Mouse (Mus musculus): ENCODE data around the gene Spata21. TPM values are rescaled to one million over a fixed set of nuclear protein-coding genes. Genes with fewer than 3 reads are reported as not detected.

Spata21 gene
- polyA plus RNA-seq, 1 experiment from 2014 or later, result 0.12 TPM

GRCm38 (mm10) chr4:141068655-141069054 lies 19.5 kb upstream of the Spata21 start:
- Histone ChIP-seq H3K4me3 (ENCODE audit: low read depth, low read length) (no peak overlapping the region), H3K4me1 (replicated peaks; ENCODE audit: control insufficient read depth, insufficient read depth, low read length) (no peaks in the 10 kb centered on the region), H3K4me2 (replicated peaks; ENCODE audit: low read depth) (no peak overlapping the region), H3K9ac (ENCODE audit: low read depth, low read length) (no peak overlapping the region), H3K27me3 (replicated peaks; ENCODE audit: control insufficient read depth, insufficient read depth, low read length) (no peaks in the 10 kb centered on the region), H3K9me3 (ENCODE audit: control insufficient read depth) (no peaks in the 10 kb centered on the region), H3K36me3 (ENCODE audit: control insufficient read depth, insufficient read depth) (peaks cover 82% of the 10 kb centered on the region), H3K27ac (ENCODE audit: low read depth, low read length) (0 out of 2 replicates have a peak overlapping the region, but pooled peaks have one; percentile 35)
- WGBS, result 88% methylated on average over 8 of the region's 8 CpGs
- no peak for ATAC-seq
- TF ChIP-seq CTCF (IDR thresholded peaks at IDR 0.05; ENCODE audit: low read depth), result no peak

GRCm38 (mm10) chr4:141069731-141070130 lies 18.4 kb upstream of the Spata21 start:
- Histone ChIP-seq H3K4me3 (ENCODE audit: low read depth, low read length) (no peak overlapping the region), H3K27ac (ENCODE audit: low read depth, low read length) (no peak overlapping the region), H3K4me1 (replicated peaks; ENCODE audit: control insufficient read depth, insufficient read depth, low read length) (no peaks in the 10 kb centered on the region), H3K27me3 (replicated peaks; ENCODE audit: control insufficient read depth, insufficient read depth, low read length) (no peaks in the 10 kb centered on the region), H3K36me3 (ENCODE audit: control insufficient read depth, insufficient read depth) (peaks cover 91% of the 10 kb centered on the region), H3K9me3 (ENCODE audit: control insufficient read depth) (no peaks in the 10 kb centered on the region), H3K9ac (ENCODE audit: low read depth, low read length) (no peak overlapping the region), H3K4me2 (replicated peaks; ENCODE audit: low read depth) (no peak overlapping the region)
- no peak for ATAC-seq
- TF ChIP-seq CTCF (IDR thresholded peaks at IDR 0.05; ENCODE audit: low read depth), result peak; percentile 94
- 62% methylated on average over 4 of the region's 4 CpGs for WGBS

- no peak overlapping the region for H3K4me2 ChIP-seq (replicated peaks; ENCODE audit: low read depth)
- H3K27ac ChIP-seq (ENCODE audit: low read depth, low read length), result no peak overlapping the region
- no peaks in the 10 kb centered on the region for H3K27me3 ChIP-seq (replicated peaks; ENCODE audit: control insufficient read depth, insufficient read depth, low read length)
- H3K9ac ChIP-seq (ENCODE audit: low read depth, low read length), result no peak overlapping the region
- H3K36me3 ChIP-seq (ENCODE audit: control insufficient read depth, insufficient read depth), result peaks cover 74% of the 10 kb centered on the region
- no peak overlapping the region for H3K4me3 ChIP-seq (ENCODE audit: low read depth, low read length)
- H3K4me1 ChIP-seq (replicated peaks; ENCODE audit: control insufficient read depth, insufficient read depth, low read length), result 0 out of 2 replicates have a peak, but pooled peaks cover 4% of the 10 kb centered on the region
- 88% methylated on average over 11 of the region's 11 CpGs for WGBS
- TF ChIP-seq CTCF (IDR thresholded peaks at IDR 0.05; ENCODE audit: low read depth), result no peak
- ATAC-seq, result no peak
- no peaks in the 10 kb centered on the region for H3K9me3 ChIP-seq (ENCODE audit: control insufficient read depth)
Observed at GRCm38 (mm10) chr4:141072502-141072901, 15.6 kb upstream of the Spata21 start.

- no peak for ATAC-seq
- no peak overlapping the region for H3K9ac ChIP-seq (ENCODE audit: low read depth, low read length)
- no peak for TF ChIP-seq CTCF (IDR thresholded peaks at IDR 0.05; ENCODE audit: low read depth)
Observed at GRCm38 (mm10) chr4:141073661-141074060, 14.5 kb upstream of the Spata21 start.

GRCm38 (mm10) chr4:141074109-141074508 lies 14.0 kb upstream of the Spata21 start:
- Histone ChIP-seq H3K9ac (ENCODE audit: low read depth, low read length) (no peak overlapping the region), H3K4me2 (replicated peaks; ENCODE audit: low read depth) (no peak overlapping the region), H3K27ac (ENCODE audit: low read depth, low read length) (no peak overlapping the region), H3K9me3 (ENCODE audit: control insufficient read depth) (no peaks in the 10 kb centered on the region), H3K27me3 (replicated peaks; ENCODE audit: control insufficient read depth, insufficient read depth, low read length) (no peaks in the 10 kb centered on the region), H3K4me1 (replicated peaks; ENCODE audit: control insufficient read depth, insufficient read depth, low read length) (0 out of 2 replicates have a peak, but pooled peaks cover 4% of the 10 kb centered on the region), H3K4me3 (ENCODE audit: low read depth, low read length) (no peak overlapping the region), H3K36me3 (ENCODE audit: control insufficient read depth, insufficient read depth) (peaks cover 58% of the 10 kb centered on the region)
- 90% methylated on average over 4 of the region's 4 CpGs for WGBS
- TF ChIP-seq CTCF (IDR thresholded peaks at IDR 0.05; ENCODE audit: low read depth), result no peak
- ATAC-seq, result no peak

More at GRCm38 (mm10) chr4:141073661-141074060, 14.5 kb upstream of the Spata21 start:
- Histone ChIP-seq H3K4me1 (replicated peaks; ENCODE audit: control insufficient read depth, insufficient read depth, low read length) (0 out of 2 replicates have a peak, but pooled peaks cover 4% of the 10 kb centered on the region), H3K36me3 (ENCODE audit: control insufficient read depth, insufficient read depth) (peaks cover 63% of the 10 kb centered on the region), H3K4me3 (ENCODE audit: low read depth, low read length) (no peak overlapping the region), H3K4me2 (replicated peaks; ENCODE audit: low read depth) (no peak overlapping the region), H3K27me3 (replicated peaks; ENCODE audit: control insufficient read depth, insufficient read depth, low read length) (no peaks in the 10 kb centered on the region), H3K27ac (ENCODE audit: low read depth, low read length) (no peak overlapping the region), H3K9me3 (ENCODE audit: control insufficient read depth) (no peaks in the 10 kb centered on the region)
- 79% methylated on average over 9 of the region's 9 CpGs for WGBS

- peak overlapping the region; percentile 99 for H3K4me3 ChIP-seq (ENCODE audit: low read depth, low read length)
- H3K27me3 ChIP-seq (replicated peaks; ENCODE audit: control insufficient read depth, insufficient read depth, low read length), result no peaks in the 10 kb centered on the region
- H3K9me3 ChIP-seq (ENCODE audit: control insufficient read depth), result no peaks in the 10 kb centered on the region
- ATAC-seq, result no peak
- H3K9ac ChIP-seq (ENCODE audit: low read depth, low read length), result peak overlapping the region; percentile 89
- H3K36me3 ChIP-seq (ENCODE audit: control insufficient read depth, insufficient read depth), result peaks cover 30% of the 10 kb centered on the region
- no peak overlapping the region for H3K27ac ChIP-seq (ENCODE audit: low read depth, low read length)
- 70% methylated on average over 17 of the region's 17 CpGs for WGBS
- H3K4me2 ChIP-seq (replicated peaks; ENCODE audit: low read depth), result peak overlapping the region; percentile 86
- TF ChIP-seq CTCF (IDR thresholded peaks at IDR 0.05; ENCODE audit: low read depth), result no peak
- H3K4me1 ChIP-seq (replicated peaks; ENCODE audit: control insufficient read depth, insufficient read depth, low read length), result 0 out of 2 replicates have a peak, but pooled peaks cover 4% of the 10 kb centered on the region
Observed at GRCm38 (mm10) chr4:141076761-141077506, 11.2 kb upstream of the Spata21 start.
